ENCODE assay signal across 13 mouse cellular contexts in genomic region chr9:104338489-104339427, GRCm38 (mm10). TPM values are rescaled to one million over a fixed set of nuclear protein-coding genes. Genes with fewer than 3 reads are reported as not detected.
DNase-seq lines count a peak whose midpoint lies in the region; ATAC-seq lines count a peak whose summit lies in the region.
"Had no signal": no experiment of that assay in that cellular context is flagged by ENCODE, and none has a peak within 500 bp of the region (broad histone marks: within the 10 kb centered on the region; RNA-seq: fewer than 3 reads in every experiment).

No protein-coding gene starts in this region.

- H3K4me3 ChIP-seq in liver, embryonic 16.5 days (ENCODE audit: low read depth, low read length): no peak overlapping the region
- H3K4me3 ChIP-seq in megakaryocyte, embryonic 14.5 days (replicated peaks): peak overlapping the region; percentile 77
- H3K4me3 ChIP-seq: lung, embryonic 15.5 days had no signal

- H3K9me3 ChIP-seq in liver, embryonic 16.5 days (replicated peaks; ENCODE audit: control insufficient read depth, low read length): no peaks in the 10 kb centered on the region
- H3K9me3 ChIP-seq in megakaryocyte, embryonic 14.5 days: peaks cover 3% of the 10 kb centered on the region; the same call in 1 of the 2 replicates
- H3K9me3 ChIP-seq: forebrain, embryonic 10.5 days; lung, embryonic 15.5 days had no signal

- 51% methylated on average over 18 of the region's 18 CpGs for WGBS in liver, embryonic 16.5 days (ENCODE audit: insufficient replicate concordance)

- H3K4me1 ChIP-seq in liver, embryonic 16.5 days (ENCODE audit: control insufficient read depth, low read depth, low read length): no peaks in the 10 kb centered on the region
- peaks cover 13% of the 10 kb centered on the region; the same call in 1 of the 2 replicates for H3K4me1 ChIP-seq in megakaryocyte, embryonic 14.5 days
- H3K4me1 ChIP-seq: lung, embryonic 15.5 days had no signal

- H3K9ac ChIP-seq in liver, embryonic 16.5 days (ENCODE audit: low read depth, low read length): no peak overlapping the region
- H3K9ac ChIP-seq: lung, embryonic 15.5 days had no signal

- no peaks in the 10 kb centered on the region for H3K36me3 ChIP-seq in liver, embryonic 16.5 days (ENCODE audit: control insufficient read depth, insufficient read depth)
- no peaks in the 10 kb centered on the region for H3K36me3 ChIP-seq in megakaryocyte, embryonic 14.5 days (replicated peaks; ENCODE audit: low read length)
- H3K36me3 ChIP-seq: forebrain, embryonic 10.5 days; lung, embryonic 15.5 days had no signal

- ATAC-seq in liver, embryonic 16.5 days (ENCODE audit: low read depth): no peak
- ATAC-seq: hindbrain, postnatal 0 days had no signal

- no peak for DNase-seq in liver
- DNase-seq in T-cell, adult 2 months (ENCODE audit: low spot score): peak; percentile 32
- peak; percentile 12 to 25 for DNase-seq in thymus, postnatal 10 days (ENCODE audit: low spot score in 2 of 2)
- DNase-seq in cerebellum, postnatal 36 days: no peak
- DNase-seq in kidney, postnatal 10 days: no peak
- DNase-seq in layer of hippocampus, postnatal 10 days (ENCODE audit: low spot score in 2 of 2): no peak
- DNase-seq: embryo, embryonic 11 days; gastrocnemius, postnatal 14 days had no signal

- H3K27ac ChIP-seq in liver, embryonic 16.5 days (ENCODE audit: low read length): 0 out of 2 replicates have a peak overlapping the region, but pooled peaks have one; percentile 19
- H3K27ac ChIP-seq: hindbrain, postnatal 0 days; lung, embryonic 15.5 days had no signal

- no peak overlapping the region for H3K4me2 ChIP-seq in liver, embryonic 16.5 days (ENCODE audit: low read depth, low read length)

- H3K27me3 ChIP-seq in liver, embryonic 16.5 days (ENCODE audit: control insufficient read depth, insufficient read depth, low read depth, low read length): no peaks in the 10 kb centered on the region
- peaks cover 27% of the 10 kb centered on the region for H3K27me3 ChIP-seq in megakaryocyte, embryonic 14.5 days (replicated peaks)
- H3K27me3 ChIP-seq: lung, embryonic 15.5 days had no signal

RNA-seq across cellular contexts. Expression of gene Acpp, which starts 1.2 kb away (rescaled TPM):
- polyA plus RNA-seq in liver, embryonic 16.5 days (2015; fragmentation: Nextera tagmentation; extraction: Ambion mirVana): 0.47 and 0.79 TPM in 2 replicates
- 0.35 TPM in 1 of 2 replicates, not detected in the other for polyA plus RNA-seq in megakaryocyte, embryonic 14.5 days (2012; ENCODE audit: insufficient read depth, low replicate concordance)
- total RNA-seq in layer of hippocampus, postnatal 10 days (2021): under 1 TPM; 0.54 to 0.59 TPM

Comparison
In these comparisons a context has a peak if more than half of its experiments do, and no peak if none do; other contexts are left out.
1. DNase-seq: peak in T-cell, adult 2 months (single experiment) and thymus, postnatal 10 days (2 of 2); none in liver (single experiment), cerebellum, postnatal 36 days (0 of 2), kidney, postnatal 10 days (single experiment) and layer of hippocampus, postnatal 10 days (0 of 2).